Comparison of ENCODE assay signal across 8 mouse cellular contexts in genomic region chr10:67984271-67984943, GRCm38 (mm10). TPM values are rescaled to one million over a fixed set of nuclear protein-coding genes. Genes with fewer than 3 reads are reported as not detected.
A peak's percentile ranks its signal among the peaks of the same experiment; 100 is the strongest.
DNase-seq lines count a peak whose midpoint lies in the region; ATAC-seq and TF ChIP-seq lines count a peak whose summit lies in the region.

No protein-coding gene starts in this region.

- TF ChIP-seq EP300 in MEL (IDR thresholded peaks at IDR 0.05; ENCODE audit: low read depth in 1 of 2, low read length in 2 of 2), result no peak
- no peak for TF ChIP-seq EP300 in liver, postnatal 0 days (IDR thresholded peaks at IDR 0.05; ENCODE audit: low read depth)

- TF ChIP-seq POLR2A in MEL (IDR thresholded peaks at IDR 0.05; ENCODE audit: control insufficient read depth in 1 of 2, insufficient read depth in 1 of 2, low read depth in 1 of 2, low read length in 2 of 2, poor library complexity in 1 of 2), result no peak

- H3K4me2 ChIP-seq in kidney, embryonic 16.5 days (replicated peaks; ENCODE audit: low read depth, low read length), result no peak overlapping the region
- H3K4me2 ChIP-seq in liver, postnatal 0 days (ENCODE audit: low read depth, low read length), result no peak overlapping the region
- H3K4me2 ChIP-seq in neural tube, embryonic 12.5 days (replicated peaks), result no peak overlapping the region

- TF ChIP-seq CTCF in MEL (IDR thresholded peaks at IDR 0.05 in 2 of 3, conservative IDR thresholded peaks at IDR 0.05 in 1 of 3; ENCODE audit: control insufficient read depth in 1 of 3, insufficient read depth in 1 of 3, low read depth in 2 of 3, low read length in 3 of 3, poor library complexity in 1 of 3, severe bottlenecking in 1 of 3), result peak; percentile 46 to 66 (median 54); a peak in 5 of 6 replicates
- TF ChIP-seq CTCF in liver, postnatal 0 days (IDR thresholded peaks at IDR 0.05; ENCODE audit: low read depth), result peak; percentile 91

- H3K27ac ChIP-seq in MEL (ENCODE audit: control insufficient read depth, low read depth, low read length), result no peak overlapping the region
- H3K27ac ChIP-seq in heart, embryonic 10.5 days, result no peak overlapping the region
- H3K27ac ChIP-seq in kidney, embryonic 16.5 days (ENCODE audit: low read length), result 0 out of 2 replicates have a peak overlapping the region, but pooled peaks have one; percentile 6
- no peak overlapping the region for H3K27ac ChIP-seq in liver, postnatal 0 days (ENCODE audit: low read depth)
- H3K27ac ChIP-seq in neural tube, embryonic 12.5 days, result no peak overlapping the region

- TF ChIP-seq RAD21 in MEL (IDR thresholded peaks at IDR 0.05; ENCODE audit: low read depth, low read length), result peak; percentile 5

- no peaks in the 10 kb centered on the region for H3K27me3 ChIP-seq in MEL (ENCODE audit: control insufficient read depth in 1 of 2, insufficient read depth in 2 of 2, low read length in 2 of 2)
- no peaks in the 10 kb centered on the region for H3K27me3 ChIP-seq in heart, embryonic 10.5 days (ENCODE audit: insufficient read depth, poor library complexity, severe bottlenecking)
- no peaks in the 10 kb centered on the region for H3K27me3 ChIP-seq in kidney, embryonic 16.5 days (ENCODE audit: insufficient read depth, low read length)
- H3K27me3 ChIP-seq in liver, postnatal 0 days (ENCODE audit: insufficient read depth, low read length), result no peaks in the 10 kb centered on the region
- no peaks in the 10 kb centered on the region for H3K27me3 ChIP-seq in neural tube, embryonic 12.5 days (replicated peaks)

- no peaks in the 10 kb centered on the region for H3K4me1 ChIP-seq in MEL (ENCODE audit: control insufficient read depth in 1 of 2, insufficient read depth in 2 of 2, low read length in 2 of 2)
- peaks cover 8% of the 10 kb centered on the region for H3K4me1 ChIP-seq in heart, embryonic 10.5 days
- peaks cover 9% of the 10 kb centered on the region; the same call in 1 of the 2 replicates for H3K4me1 ChIP-seq in kidney, embryonic 16.5 days (ENCODE audit: insufficient read depth, low read length)
- peaks cover 3% of the 10 kb centered on the region; the same call in 1 of the 2 replicates for H3K4me1 ChIP-seq in liver, postnatal 0 days (ENCODE audit: insufficient read depth)
- H3K4me1 ChIP-seq in neural tube, embryonic 12.5 days, result peaks cover 5% of the 10 kb centered on the region; the same call in 1 of the 2 replicates

- ATAC-seq in kidney, embryonic 16.5 days (ENCODE audit: low FRiP score, low TSS enrichment), result peak; percentile 39; the same call in 1 of the 2 replicates
- peak; percentile 71 for ATAC-seq in liver, postnatal 0 days
- peak; percentile 35; the same call in 1 of the 2 replicates for ATAC-seq in neural tube, embryonic 12.5 days (ENCODE audit: low FRiP score, low read depth)

- H3K9me3 ChIP-seq in MEL (replicated peaks; ENCODE audit: insufficient read depth, low read length), result no peaks in the 10 kb centered on the region
- no peaks in the 10 kb centered on the region for H3K9me3 ChIP-seq in heart, embryonic 10.5 days
- H3K9me3 ChIP-seq in kidney, embryonic 16.5 days (ENCODE audit: low read length), result no peaks in the 10 kb centered on the region
- H3K9me3 ChIP-seq in liver, postnatal 0 days (ENCODE audit: low read length), result no peaks in the 10 kb centered on the region
- H3K9me3 ChIP-seq in neural tube, embryonic 12.5 days, result no peaks in the 10 kb centered on the region

- no peaks in the 10 kb centered on the region; the same call in 1 of the 2 replicates for H3K79me2 ChIP-seq in MEL (ENCODE audit: control insufficient read depth, insufficient read depth, low read length, poor library complexity)

- DNase-seq in B cell, adult 2 months, result peak; percentile 60 to 65
- DNase-seq in MEL (ENCODE audit: low read depth, low spot score), result peak; percentile 52
- DNase-seq in cerebellum, postnatal 36 days, result peak; percentile 57
- peak; percentile 82 for DNase-seq in heart, embryonic 10.5 days (ENCODE audit: low spot score)
- peak; percentile 37 for DNase-seq in liver, postnatal 0 days
- no peak for DNase-seq in urinary bladder, postnatal 25 days (ENCODE audit: low spot score)

- no peak overlapping the region for H3K9ac ChIP-seq in MEL (ENCODE audit: control insufficient read depth, low read depth, low read length, poor library complexity, severe bottlenecking)
- H3K9ac ChIP-seq in kidney, embryonic 16.5 days (replicated peaks; ENCODE audit: low read length), result no peak overlapping the region
- H3K9ac ChIP-seq in liver, postnatal 0 days (replicated peaks), result no peak overlapping the region
- no peak overlapping the region for H3K9ac ChIP-seq in neural tube, embryonic 12.5 days

- no peak overlapping the region for H3K4me3 ChIP-seq in MEL (ENCODE audit: control insufficient read depth in 1 of 2, insufficient read depth in 1 of 2, low read depth in 2 of 2, low read length in 2 of 2)
- no peak overlapping the region for H3K4me3 ChIP-seq in heart, embryonic 10.5 days
- H3K4me3 ChIP-seq in kidney, embryonic 16.5 days (ENCODE audit: low read length), result no peak overlapping the region
- H3K4me3 ChIP-seq in liver, postnatal 0 days (ENCODE audit: low read depth, low read length), result no peak overlapping the region
- no peak overlapping the region for H3K4me3 ChIP-seq in neural tube, embryonic 12.5 days

- no peaks in the 10 kb centered on the region for H3K36me3 ChIP-seq in MEL (ENCODE audit: control insufficient read depth in 1 of 2, insufficient read depth in 2 of 2, low read length in 2 of 2)
- peaks cover 7% of the 10 kb centered on the region; the same call in 1 of the 2 replicates for H3K36me3 ChIP-seq in heart, embryonic 10.5 days
- H3K36me3 ChIP-seq in kidney, embryonic 16.5 days (ENCODE audit: insufficient read depth, low read length), result peaks cover 7% of the 10 kb centered on the region; the same call in 1 of the 2 replicates
- H3K36me3 ChIP-seq in liver, postnatal 0 days (replicated peaks; ENCODE audit: insufficient read depth, low read length), result no peaks in the 10 kb centered on the region; the same call in 1 of the 2 replicates
- peaks cover 6% of the 10 kb centered on the region; the same call in 1 of the 2 replicates for H3K36me3 ChIP-seq in neural tube, embryonic 12.5 days

- 47% methylated on average over 13 of the region's 13 CpGs for WGBS in heart, embryonic 10.5 days
- WGBS in kidney, embryonic 16.5 days, result 40% methylated on average over 13 of the region's 13 CpGs
- 39% methylated on average over 13 of the region's 13 CpGs for WGBS in liver, postnatal 0 days (ENCODE audit: insufficient replicate concordance)
- WGBS in neural tube, embryonic 12.5 days, result 57% methylated on average over 13 of the region's 13 CpGs

TF ChIP-seq in MEL, 35 proteins besides CTCF, POLR2A, EP300 and RAD21:
- no peak for TF ChIP-seq NELFE (IDR thresholded peaks at IDR 0.05; ENCODE audit: low read depth, low read length)
- TF ChIP-seq SMC3 (IDR thresholded peaks at IDR 0.05; ENCODE audit: low read depth, low read length), result peak; percentile 36

RNA-seq across cellular contexts. Expression of gene Rtkn2, which starts 5.0 kb away (rescaled TPM):
- total RNA-seq in MEL (2012; rRNA removed), result 1.1 and 1.3 TPM in 2 replicates
- 1 to 10 TPM in 1 of 2 experiments, not detected in 1; 1.3 TPM for polyA plus RNA-seq in MEL (2012; ENCODE audit: insufficient read depth in 1 of 2, insufficient read length in 2 of 2, low read depth in 1 of 2, low replicate concordance in 2 of 2, missing spikeins in 1 of 2)
- 6.8 and 7.1 TPM in 2 replicates for polyA plus RNA-seq in heart, embryonic 10.5 days (2016; fragmentation: Nextera tagmentation; extraction: Ambion mirVana)
- 10.2 TPM in 2 replicates for polyA plus RNA-seq in kidney, embryonic 16.5 days (2015; fragmentation: Nextera tagmentation; extraction: Ambion mirVana)
- polyA plus RNA-seq in liver, postnatal 0 days (2015; fragmentation: Nextera tagmentation; extraction: Ambion mirVana), result 1.4 TPM in 2 replicates
- 12.0 and 12.8 TPM in 2 replicates for polyA plus RNA-seq in neural tube, embryonic 12.5 days (2016; fragmentation: Nextera tagmentation; extraction: Ambion mirVana)
